Mouse (Mus musculus) megakaryocyte, embryonic 14.5 days (primary cell): ENCODE results near the gene St3gal3. TPM values are rescaled to one million over a fixed set of nuclear protein-coding genes. Genes with fewer than 3 reads are reported as not detected.

Experiments used
- H3K27me3 ChIP-seq: replicated peaks from 2 replicates; pipeline ENCODE3; 2012; ENCODE audit warnings: inconsistent platforms
- H3K36me3 ChIP-seq: replicated peaks from 2 replicates; pipeline ENCODE3; 2012; ENCODE audit warnings: low read length, inconsistent platforms, mixed read lengths
- H3K4me1 ChIP-seq: 2 replicates; pipeline ENCODE4 v1.6.1; 2012; ENCODE audit warnings: inconsistent platforms
- H3K4me3 ChIP-seq: replicated peaks from 2 replicates; pipeline ENCODE3; 2012; ENCODE audit warnings: moderate library complexity, mild to moderate bottlenecking, inconsistent platforms
- H3K9me3 ChIP-seq: 2 replicates; pipeline ENCODE4 v1.6.1; 2012; ENCODE audit warnings: inconsistent platforms
- FLI1 ChIP-seq: IDR thresholded peaks from 2 replicates; pipeline ENCODE4 v1.6.1; 2012; ENCODE audit warnings: low read length, inconsistent platforms, mixed read lengths
- GATA1 ChIP-seq: IDR thresholded peaks from 3 replicates; pipeline ENCODE4 v1.6.1; 2012; ENCODE audit warnings: mixed read lengths, low read length, inconsistent platforms, borderline replicate concordance
- polyA plus RNA-seq: library from polyadenylated mRNA; stranded (reverse); fragments of >175 nt; gene quantifications from 2 replicates; pipeline ENCODE4 v1.2.3, GENCODE M21; 2012; ENCODE audit warnings: low replicate concordance; ENCODE audit not compliant: insufficient read depth

The St3gal3 gene
- polyA plus RNA-seq, 1 experiment: 17.4 TPM

DNA sequence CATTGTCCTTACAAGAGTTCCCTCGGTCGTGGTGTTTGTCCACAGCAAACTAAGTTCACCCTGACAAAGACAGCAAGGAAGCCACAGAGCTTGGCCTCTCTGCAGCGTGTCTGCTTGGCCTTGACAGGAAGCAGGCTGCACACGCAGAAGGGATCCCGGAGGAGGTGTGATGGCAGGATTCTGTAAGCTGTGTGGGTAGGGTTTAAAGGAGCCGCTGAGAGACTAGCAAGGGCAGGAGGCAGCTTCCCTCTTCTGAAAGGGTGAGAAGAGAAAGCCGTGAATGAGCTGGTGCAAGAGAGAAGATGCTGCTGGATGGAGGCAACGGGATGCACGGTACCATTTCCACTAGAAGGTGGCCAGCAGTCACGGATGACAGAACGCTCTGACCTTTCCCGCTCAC is 22.1 kb downstream of the St3gal3 start:
- peaks cover 11% of the 10 kb centered on the region for H3K4me1 ChIP-seq
- TF ChIP-seq GATA1: no peak
- TF ChIP-seq FLI1: no peak
- H3K4me3 ChIP-seq: peak overlapping the region; percentile 6
- peaks cover 23% of the 10 kb centered on the region for H3K36me3 ChIP-seq
- no peaks in the 10 kb centered on the region for H3K27me3 ChIP-seq
- H3K9me3 ChIP-seq: peaks cover 51% of the 10 kb centered on the region

DNA sequence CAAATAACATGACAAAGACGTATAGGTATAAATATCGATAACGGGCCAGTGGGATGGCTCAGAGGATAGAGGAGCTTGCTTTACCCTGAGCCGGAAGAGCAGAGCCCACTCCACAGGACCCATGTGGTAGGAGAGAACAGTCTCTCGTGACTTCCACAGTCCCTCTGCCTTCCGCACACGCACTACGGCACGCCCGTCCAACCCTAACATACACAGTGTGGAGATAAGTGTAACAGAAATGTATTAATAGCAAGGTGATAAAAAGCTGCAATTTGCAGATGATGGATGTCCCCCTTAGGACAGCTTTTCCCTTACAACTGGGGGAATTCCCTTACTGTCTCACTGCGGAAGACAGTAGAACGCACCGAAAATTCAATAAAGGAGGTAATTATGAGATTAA is 25.1 kb downstream of the St3gal3 start:
- Histone ChIP-seq H3K36me3 (peaks cover 36% of the 10 kb centered on the region), H3K4me1 (peaks cover 9% of the 10 kb centered on the region), H3K4me3 (no peak overlapping the region), H3K27me3 (no peaks in the 10 kb centered on the region), H3K9me3 (peaks cover 45% of the 10 kb centered on the region)
- no peak for TF ChIP-seq FLI1
- no peak for TF ChIP-seq GATA1

DNA sequence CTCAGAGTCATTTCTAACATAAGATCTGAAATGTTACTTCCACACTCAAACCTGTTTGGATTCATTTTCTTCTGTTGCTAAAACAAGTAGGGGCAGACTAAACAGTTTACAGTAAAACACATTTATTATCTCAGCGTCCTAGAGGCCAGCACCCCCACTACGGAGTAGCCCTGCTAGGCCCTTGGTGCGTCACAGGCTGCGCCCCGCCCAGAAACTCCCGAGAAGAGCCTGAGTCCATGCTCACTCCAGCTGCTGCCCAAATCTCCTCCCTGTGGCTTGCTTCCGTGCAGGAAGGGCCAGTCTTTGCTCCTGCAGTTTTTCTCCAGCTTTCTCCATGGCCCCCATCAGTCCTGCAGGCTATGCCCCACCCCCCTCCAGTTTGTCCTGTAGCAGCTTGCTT is 25.9 kb downstream of the St3gal3 start:
- H3K36me3 ChIP-seq: peaks cover 36% of the 10 kb centered on the region
- H3K4me1 ChIP-seq: peaks cover 9% of the 10 kb centered on the region
- TF ChIP-seq GATA1: no peak
- no peak for TF ChIP-seq FLI1
- no peaks in the 10 kb centered on the region for H3K27me3 ChIP-seq
- no peak overlapping the region for H3K4me3 ChIP-seq
- H3K9me3 ChIP-seq: peaks cover 40% of the 10 kb centered on the region

DNA sequence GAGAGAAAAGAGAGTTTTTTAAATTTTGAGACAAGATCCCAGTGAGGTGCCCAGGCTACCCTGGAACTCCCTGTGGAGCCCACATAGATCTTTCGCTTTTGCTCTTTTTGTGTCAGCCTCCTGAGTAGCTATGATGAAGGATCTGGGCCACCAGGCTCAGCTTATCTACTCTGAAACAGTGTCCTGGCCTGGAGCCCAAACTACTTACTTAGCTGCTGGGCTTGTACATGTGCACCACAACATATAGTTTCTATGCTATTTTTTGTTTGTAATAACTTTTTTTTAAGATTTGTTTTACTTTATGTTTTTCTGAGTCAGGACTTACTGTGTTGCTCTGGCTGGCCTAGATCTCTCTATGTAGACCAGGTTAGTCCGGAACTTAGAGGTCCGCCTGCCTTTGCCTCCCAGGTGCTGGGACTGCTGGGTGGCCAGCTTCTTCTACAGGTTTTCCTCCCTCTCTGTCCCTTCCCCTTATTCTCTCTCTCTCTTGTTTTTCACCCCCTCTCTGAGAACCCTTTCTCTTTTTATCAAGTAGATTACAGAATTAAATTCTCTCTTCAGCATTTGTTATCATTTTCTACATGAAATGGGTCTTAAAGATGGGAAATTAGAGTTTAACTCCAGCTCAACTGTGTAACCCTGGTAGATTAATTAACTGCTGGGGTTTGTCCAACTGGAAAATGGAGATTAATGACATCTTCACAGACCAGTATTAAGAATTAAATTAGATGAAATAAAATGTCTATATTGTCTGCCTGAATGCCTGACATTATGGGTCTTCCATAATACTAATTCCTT is 29.3 kb downstream of the St3gal3 start:
- peaks cover 3% of the 10 kb centered on the region; the same call in 1 of the 2 replicates for H3K4me1 ChIP-seq
- H3K4me3 ChIP-seq: no peak overlapping the region
- H3K27me3 ChIP-seq: no peaks in the 10 kb centered on the region
- H3K9me3 ChIP-seq: peaks cover 19% of the 10 kb centered on the region
- no peak for TF ChIP-seq FLI1
- TF ChIP-seq GATA1: no peak
- H3K36me3 ChIP-seq: peaks cover 29% of the 10 kb centered on the region

DNA sequence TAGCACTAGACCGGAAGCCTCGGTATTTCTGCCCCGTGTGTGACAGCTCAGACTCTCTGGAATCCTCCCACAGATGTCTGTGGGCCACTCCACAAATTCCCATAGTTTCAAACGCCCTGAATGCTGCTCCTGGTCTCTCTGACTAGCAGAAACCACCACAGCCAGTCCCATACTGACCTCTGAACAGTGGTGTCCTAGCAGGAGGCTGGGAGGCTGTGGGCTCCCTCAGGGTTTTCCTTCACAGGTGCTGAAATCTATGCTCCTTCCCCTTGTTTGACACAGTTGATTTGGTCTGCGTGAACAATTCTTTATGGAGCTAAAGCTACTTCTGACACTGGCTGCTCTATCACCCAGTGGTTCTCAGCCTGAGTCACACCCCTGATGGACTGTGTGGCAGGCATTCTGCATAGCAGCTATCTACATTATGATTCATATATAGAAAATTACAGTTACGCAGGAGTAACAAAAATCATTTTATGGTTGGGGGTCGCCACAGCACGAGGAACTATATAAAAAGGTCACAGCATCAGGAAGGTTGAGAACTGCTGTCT is 31.4 kb downstream of the St3gal3 start:
- no peak for TF ChIP-seq GATA1
- no peak for TF ChIP-seq FLI1
- no peaks in the 10 kb centered on the region for H3K27me3 ChIP-seq
- H3K9me3 ChIP-seq: peaks cover 8% of the 10 kb centered on the region
- peaks cover 32% of the 10 kb centered on the region for H3K36me3 ChIP-seq
- peaks cover 11% of the 10 kb centered on the region for H3K4me1 ChIP-seq
- H3K4me3 ChIP-seq: no peak overlapping the region

DNA sequence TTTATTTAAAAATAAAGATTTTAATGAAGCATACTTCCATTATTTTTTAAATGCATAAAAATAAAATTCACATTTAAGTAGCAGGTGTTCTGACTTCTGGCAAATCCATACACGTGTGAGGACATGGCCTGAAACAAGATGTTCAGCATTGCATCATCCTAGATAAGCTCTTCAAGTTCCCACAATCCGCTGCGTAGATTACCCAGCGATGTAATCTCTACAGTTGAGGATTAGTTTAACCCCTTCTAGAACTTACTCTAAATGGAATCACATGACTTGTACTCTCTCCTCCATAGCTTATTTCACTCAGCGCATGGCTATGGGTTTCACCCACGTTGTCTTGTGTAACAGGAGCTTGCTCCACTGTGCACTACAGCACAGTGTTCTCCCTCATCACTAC is 33.2 kb downstream of the St3gal3 start:
- TF ChIP-seq FLI1 (no peak), GATA1 (no peak)
- H3K4me3 ChIP-seq: no peak overlapping the region

DNA sequence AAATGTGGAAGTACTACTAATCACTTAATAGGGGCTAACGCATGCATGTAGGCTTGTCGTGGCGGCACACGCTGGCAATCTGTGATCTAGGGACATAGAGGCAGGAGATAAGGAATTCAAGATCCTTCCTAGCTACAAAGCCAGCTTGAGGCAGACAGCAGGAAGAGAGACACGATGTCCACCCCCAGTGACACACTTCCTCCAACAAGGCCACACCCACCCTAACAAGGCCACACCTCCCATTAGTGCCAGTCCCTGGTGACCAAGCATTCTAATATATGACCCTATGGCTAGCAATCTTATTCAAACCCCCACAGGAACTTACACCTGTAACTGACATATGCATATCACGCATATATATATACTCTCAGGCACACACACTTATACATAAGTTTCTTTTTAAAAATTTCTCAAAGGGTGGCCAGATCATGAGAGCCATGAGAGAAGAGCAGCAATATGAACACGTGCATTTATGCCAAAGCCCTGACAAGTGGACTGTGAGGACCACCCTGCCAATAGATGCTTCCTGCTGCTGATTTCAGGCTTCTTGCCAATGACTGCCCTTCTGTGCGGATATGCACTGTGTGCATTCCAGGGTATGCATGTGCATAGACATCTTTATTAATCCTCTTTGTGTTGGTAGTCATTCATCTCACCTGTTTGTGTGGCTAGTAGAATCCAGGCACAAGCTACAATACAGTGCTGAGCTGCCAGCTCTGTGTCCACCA is 34.9 kb downstream of the St3gal3 start:
- Histone ChIP-seq H3K27me3 (no peaks in the 10 kb centered on the region), H3K36me3 (peaks cover 9% of the 10 kb centered on the region), H3K9me3 (no peaks in the 10 kb centered on the region), H3K4me1 (peaks cover 11% of the 10 kb centered on the region), H3K4me3 (no peak overlapping the region)
- TF ChIP-seq GATA1 (no peak), FLI1 (no peak)

More for the DNA sequence above, 33.2 kb downstream of the St3gal3 start:
- H3K9me3 ChIP-seq: no peaks in the 10 kb centered on the region
- H3K27me3 ChIP-seq: no peaks in the 10 kb centered on the region
- H3K36me3 ChIP-seq: peaks cover 14% of the 10 kb centered on the region
- peaks cover 11% of the 10 kb centered on the region for H3K4me1 ChIP-seq

DNA sequence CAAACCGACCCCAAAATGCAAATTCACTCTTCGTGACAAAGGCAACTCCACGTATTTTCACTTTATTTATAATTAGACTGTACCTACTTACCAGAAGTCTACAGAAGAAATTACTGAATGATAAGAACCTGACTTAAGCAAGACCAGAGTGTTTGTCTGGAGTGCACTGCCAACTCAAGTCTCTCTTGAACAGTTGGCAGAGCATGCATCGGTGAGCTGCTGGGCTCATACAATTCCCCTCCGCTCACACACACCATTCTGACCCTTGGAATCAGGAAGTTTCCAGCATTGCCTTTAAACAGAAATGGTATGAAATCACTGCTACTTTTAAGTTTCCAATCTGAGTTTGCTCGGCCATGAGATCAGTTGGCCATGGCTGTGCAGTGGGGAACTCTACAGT is 36.1 kb downstream of the St3gal3 start:
- no peak for TF ChIP-seq FLI1
- no peaks in the 10 kb centered on the region for H3K27me3 ChIP-seq
- H3K9me3 ChIP-seq: no peaks in the 10 kb centered on the region
- H3K36me3 ChIP-seq: peaks cover 11% of the 10 kb centered on the region
- H3K4me3 ChIP-seq: no peak overlapping the region
- H3K4me1 ChIP-seq: peaks cover 11% of the 10 kb centered on the region

DNA sequence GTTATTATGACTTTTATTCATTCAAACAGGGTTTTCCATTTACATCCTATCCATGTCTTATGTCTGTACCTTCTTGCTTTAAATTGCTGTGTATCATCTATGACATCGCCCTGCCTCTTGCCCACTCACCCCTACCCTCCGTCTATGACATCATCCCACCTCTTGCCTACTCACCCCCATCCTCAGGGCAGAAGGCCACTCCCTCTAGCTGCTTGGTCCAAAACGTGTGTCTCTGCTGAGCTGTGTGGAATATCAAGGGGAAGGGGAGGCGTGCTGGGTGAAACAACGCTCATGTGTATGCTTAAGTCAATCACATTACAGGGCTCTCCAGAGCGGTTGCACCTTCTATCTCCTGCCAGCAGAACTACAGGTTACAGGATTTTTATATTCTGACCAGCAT is 38.6 kb downstream of the St3gal3 start:
- Histone ChIP-seq H3K27me3 (no peaks in the 10 kb centered on the region), H3K4me1 (peaks cover 8% of the 10 kb centered on the region), H3K36me3 (peaks cover 11% of the 10 kb centered on the region), H3K9me3 (no peaks in the 10 kb centered on the region), H3K4me3 (no peak overlapping the region)
- no peak for TF ChIP-seq GATA1
- no peak for TF ChIP-seq FLI1
